Mouse (Mus musculus): ENCODE results near the gene Kirrel2. TPM values are rescaled to one million over a fixed set of nuclear protein-coding genes. Genes with fewer than 3 reads are reported as not detected.

The Kirrel2 gene
- polyA plus RNA-seq, 1 experiment from 2014 or later: 1.7 TPM

GRCm38 (mm10) chr7:30421890-30422435 lies 35.5 kb downstream of the Kirrel2 start:
- Histone ChIP-seq H3K4me3 (peak overlapping the region; percentile 63), H3K36me3 (peaks cover 16% of the 10 kb centered on the region), H3K4me1 (peaks cover 24% of the 10 kb centered on the region), H3K9me3 (replicated peaks) (peaks cover 4% of the 10 kb centered on the region), H3K27me3 (ENCODE audit: low read depth, poor library complexity, severe bottlenecking) (peaks cover 42% of the 10 kb centered on the region), H3K27ac (replicated peaks) (peak overlapping the region; percentile 69)
- WGBS: under 1% methylated on average over 45 of the region's 45 CpGs
- DNase-seq (ENCODE audit: low spot score): peak; percentile 87

- Histone ChIP-seq H3K27me3 (ENCODE audit: low read depth, poor library complexity, severe bottlenecking) (peaks cover 42% of the 10 kb centered on the region), H3K36me3 (peaks cover 12% of the 10 kb centered on the region), H3K4me1 (peaks cover 24% of the 10 kb centered on the region), H3K4me3 (peak within 1 kb of the TSS; percentile 63), H3K9me3 (replicated peaks) (peaks cover 4% of the 10 kb centered on the region), H3K27ac (replicated peaks) (peak within 1 kb of the TSS; percentile 69)
- WGBS: 10% methylated on average over 31 of the region's 31 CpGs
- peak; percentile 43 for DNase-seq (ENCODE audit: low spot score)
These were observed 36.2 kb downstream of the Kirrel2 start, which contains the start of gene Nfkbid for GRCm38 (mm10) chr7:30421175-30421889. TSS of gene Nfkbid (plus strand) at chr7:30421732.

- Histone ChIP-seq H3K27ac (replicated peaks) (no peak overlapping the region), H3K27me3 (ENCODE audit: low read depth, poor library complexity, severe bottlenecking) (peaks cover 42% of the 10 kb centered on the region), H3K9me3 (replicated peaks) (peaks cover 4% of the 10 kb centered on the region), H3K4me1 (peaks cover 24% of the 10 kb centered on the region), H3K36me3 (peaks cover 7% of the 10 kb centered on the region), H3K4me3 (no peak overlapping the region)
- 86% methylated on average over 3 of the region's 3 CpGs for WGBS
- no peak for DNase-seq (ENCODE audit: low spot score)
These were observed 36.8 kb downstream of the Kirrel2 start for GRCm38 (mm10) chr7:30420673-30421072.

GRCm38 (mm10) chr7:30419561-30420499 lies 37.7 kb downstream of the Kirrel2 start, which contains the start of gene Hcst:
TSS of gene Hcst (minus strand) at chr7:30419854.
- no peaks in the 10 kb centered on the region for H3K36me3 ChIP-seq
- peaks cover 42% of the 10 kb centered on the region for H3K27me3 ChIP-seq (ENCODE audit: low read depth, poor library complexity, severe bottlenecking)
- H3K4me1 ChIP-seq: peaks cover 24% of the 10 kb centered on the region
- H3K27ac ChIP-seq (replicated peaks): no peak within 1 kb of the TSS
- 75% methylated on average over 10 of the region's 10 CpGs for WGBS
- peaks cover 4% of the 10 kb centered on the region for H3K9me3 ChIP-seq (replicated peaks)
- no peak within 1 kb of the TSS for H3K4me3 ChIP-seq
- DNase-seq (ENCODE audit: low spot score): no peak

GRCm38 (mm10) chr7:30417856-30418255 lies 39.6 kb downstream of the Kirrel2 start:
- no peaks in the 10 kb centered on the region for H3K36me3 ChIP-seq
- WGBS: 81% methylated on average over 9 of the region's 9 CpGs
- H3K27ac ChIP-seq (replicated peaks): no peak overlapping the region
- no peak for DNase-seq (ENCODE audit: low spot score)
- peaks cover 18% of the 10 kb centered on the region for H3K4me1 ChIP-seq
- H3K27me3 ChIP-seq (ENCODE audit: low read depth, poor library complexity, severe bottlenecking): peaks cover 28% of the 10 kb centered on the region
- H3K4me3 ChIP-seq: no peak overlapping the region
- H3K9me3 ChIP-seq (replicated peaks): peaks cover 4% of the 10 kb centered on the region

DNA sequence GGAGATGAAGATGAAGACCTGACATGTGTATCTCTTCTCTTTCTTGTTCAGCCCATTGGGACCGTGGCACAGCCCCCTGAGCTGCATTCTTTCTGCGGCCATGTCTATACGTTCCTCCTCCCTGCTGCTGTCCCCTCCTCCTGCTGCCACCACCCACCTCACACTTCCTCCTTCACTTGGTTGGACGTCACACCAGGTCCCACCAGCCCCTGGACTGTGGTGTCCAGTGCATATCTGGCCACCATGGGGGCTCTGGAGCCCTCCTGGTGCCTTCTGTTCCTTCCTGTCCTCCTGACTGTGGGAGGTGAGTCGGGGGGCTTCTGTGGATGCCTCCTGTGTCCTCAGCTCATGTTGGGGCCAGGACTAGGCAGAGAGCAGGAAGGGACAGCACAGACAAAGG lies 43.9 kb downstream of the Kirrel2 start, which contains the start of gene Tyrobp:
TSS of gene Tyrobp (plus strand) at position 165 of the 400 bp plus-strand sequence.
- no peaks in the 10 kb centered on the region for H3K36me3 ChIP-seq
- H3K9me3 ChIP-seq (replicated peaks): no peaks in the 10 kb centered on the region
- no peaks in the 10 kb centered on the region for H3K27me3 ChIP-seq (ENCODE audit: low read depth, poor library complexity, severe bottlenecking)
- WGBS: 74% methylated on average over 5 of the region's 5 CpGs
- no peaks in the 10 kb centered on the region for H3K4me1 ChIP-seq
- no peak within 1 kb of the TSS for H3K4me3 ChIP-seq
- no peak for DNase-seq (ENCODE audit: low spot score)
- no peak within 1 kb of the TSS for H3K27ac ChIP-seq (replicated peaks)

GRCm38 (mm10) chr7:30412735-30413147 lies 44.7 kb downstream of the Kirrel2 start:
- 59% methylated on average over 4 of the region's 4 CpGs for WGBS
- no peaks in the 10 kb centered on the region for H3K27me3 ChIP-seq (ENCODE audit: low read depth, poor library complexity, severe bottlenecking)
- no peaks in the 10 kb centered on the region for H3K9me3 ChIP-seq (replicated peaks)
- no peaks in the 10 kb centered on the region for H3K36me3 ChIP-seq
- H3K4me1 ChIP-seq: no peaks in the 10 kb centered on the region
- H3K4me3 ChIP-seq: no peak overlapping the region
- H3K27ac ChIP-seq (replicated peaks): no peak overlapping the region
- DNase-seq (ENCODE audit: low spot score): no peak

DNA sequence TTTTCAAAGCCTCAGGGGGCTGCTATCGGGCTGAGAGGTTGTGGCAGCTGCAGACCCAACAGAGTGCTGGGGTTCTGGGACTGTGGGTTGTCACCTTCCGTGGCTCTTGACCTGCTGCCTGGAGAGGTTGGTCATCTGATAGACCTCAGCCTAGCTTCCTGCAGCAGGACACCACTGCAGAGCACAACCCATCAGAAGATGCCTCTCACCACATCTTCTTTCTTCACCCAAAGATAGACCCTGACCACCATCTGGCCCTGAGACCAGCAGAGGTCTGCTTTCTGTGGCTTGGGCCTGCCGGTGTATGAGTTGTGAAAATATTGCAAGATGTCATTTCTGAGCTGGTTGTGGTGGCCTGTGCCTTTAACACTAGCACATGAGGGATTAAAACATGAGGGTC lies 46.5 kb downstream of the Kirrel2 start:
- Histone ChIP-seq H3K27me3 (ENCODE audit: low read depth, poor library complexity, severe bottlenecking) (no peaks in the 10 kb centered on the region), H3K36me3 (no peaks in the 10 kb centered on the region), H3K4me3 (no peak overlapping the region), H3K9me3 (replicated peaks) (no peaks in the 10 kb centered on the region), H3K27ac (replicated peaks) (no peak overlapping the region), H3K4me1 (no peaks in the 10 kb centered on the region)
- WGBS: 75% methylated on average over 3 of the region's 3 CpGs
- DNase-seq (ENCODE audit: low spot score): no peak

DNA sequence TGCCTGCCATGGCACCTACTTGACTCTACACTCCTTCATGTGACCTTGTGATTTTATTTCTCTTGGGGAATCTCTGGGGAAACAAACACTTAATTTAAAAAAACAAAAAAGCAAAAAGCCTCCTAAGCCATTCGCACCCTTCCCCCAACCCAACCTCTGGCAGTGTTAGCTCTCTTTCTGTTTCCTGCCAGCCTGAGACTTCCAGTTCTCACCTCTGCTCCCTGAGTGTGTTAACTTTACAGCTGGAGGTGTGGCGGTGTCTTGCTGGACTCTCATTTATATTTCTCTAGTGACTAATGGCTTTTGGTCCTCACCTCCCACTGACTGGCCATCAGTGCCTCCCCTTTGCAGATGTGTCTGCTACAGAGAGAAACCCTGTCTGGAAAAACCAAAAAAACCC lies 47.7 kb downstream of the Kirrel2 start:
- H3K4me3 ChIP-seq: no peak overlapping the region
- 82% methylated on average over 2 of the region's 2 CpGs for WGBS
- no peak for DNase-seq (ENCODE audit: low spot score)
- no peaks in the 10 kb centered on the region for H3K9me3 ChIP-seq (replicated peaks)
- no peaks in the 10 kb centered on the region for H3K27me3 ChIP-seq (ENCODE audit: low read depth, poor library complexity, severe bottlenecking)
- H3K4me1 ChIP-seq: no peaks in the 10 kb centered on the region
- H3K27ac ChIP-seq (replicated peaks): no peak overlapping the region
- no peaks in the 10 kb centered on the region for H3K36me3 ChIP-seq

DNA sequence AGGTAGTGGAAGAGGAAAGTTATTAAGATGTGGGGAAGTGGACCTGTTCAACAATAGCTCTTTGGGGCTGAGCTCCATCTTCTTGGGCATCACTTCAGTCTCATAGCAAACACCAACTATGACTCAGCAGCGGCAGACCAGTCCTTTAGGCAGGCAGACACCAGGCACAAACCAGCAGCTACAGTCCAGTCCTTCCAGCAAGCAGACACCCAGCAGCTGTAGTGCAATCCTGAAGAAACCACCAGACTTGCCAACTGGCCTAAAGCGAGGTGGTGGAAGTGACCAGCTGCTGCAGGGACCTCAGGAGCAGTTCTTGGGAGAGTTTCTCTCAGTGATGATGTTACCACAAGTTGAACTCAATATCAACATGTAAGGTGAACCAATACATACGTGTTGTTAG lies 48.9 kb downstream of the Kirrel2 start:
- no peak for DNase-seq (ENCODE audit: low spot score)
- H3K4me1 ChIP-seq: no peaks in the 10 kb centered on the region
- H3K9me3 ChIP-seq (replicated peaks): no peaks in the 10 kb centered on the region
- H3K36me3 ChIP-seq: no peaks in the 10 kb centered on the region
- 83% methylated on average over 3 of the region's 3 CpGs for WGBS
- H3K4me3 ChIP-seq: no peak overlapping the region
- no peak overlapping the region for H3K27ac ChIP-seq (replicated peaks)
- H3K27me3 ChIP-seq (ENCODE audit: low read depth, poor library complexity, severe bottlenecking): no peaks in the 10 kb centered on the region

GRCm38 (mm10) chr7:30402343-30402742 lies 55.1 kb downstream of the Kirrel2 start:
- peaks cover 4% of the 10 kb centered on the region for H3K4me1 ChIP-seq
- H3K9me3 ChIP-seq (replicated peaks): no peaks in the 10 kb centered on the region
- H3K36me3 ChIP-seq: no peaks in the 10 kb centered on the region
- H3K27me3 ChIP-seq (ENCODE audit: low read depth, poor library complexity, severe bottlenecking): no peaks in the 10 kb centered on the region
- no peak for DNase-seq (ENCODE audit: low spot score)
- no peak overlapping the region for H3K27ac ChIP-seq (replicated peaks)
- 75% methylated on average over 4 of the region's 4 CpGs for WGBS
- H3K4me3 ChIP-seq: no peak overlapping the region

- DNase-seq (ENCODE audit: low spot score): no peak
- H3K27me3 ChIP-seq (ENCODE audit: low read depth, poor library complexity, severe bottlenecking): no peaks in the 10 kb centered on the region
- H3K4me1 ChIP-seq: peaks cover 4% of the 10 kb centered on the region
- 59% methylated on average over 7 of the region's 7 CpGs for WGBS
- no peak overlapping the region for H3K27ac ChIP-seq (replicated peaks)
- no peak overlapping the region for H3K4me3 ChIP-seq
- no peaks in the 10 kb centered on the region for H3K36me3 ChIP-seq
- no peaks in the 10 kb centered on the region for H3K9me3 ChIP-seq (replicated peaks)
These were observed 57.8 kb downstream of the Kirrel2 start for GRCm38 (mm10) chr7:30399671-30400070.
